Mouse (Mus musculus) testis, adult 2 months (tissue): ENCODE measurements around the gene Tbc1d16.

Source experiments
- CTCF ChIP-seq: fragments of 200-500 bp; IDR thresholded peaks from 2 replicates; pipeline ENCODE4 v1.5.1; 2012; ENCODE audit warnings: low read depth, mild to moderate bottlenecking, inconsistent platforms, low read length, moderate library complexity; ENCODE audit not compliant: control insufficient read depth, insufficient read depth, insufficient replicate concordance
- POLR2A ChIP-seq: fragments of 200-500 bp; IDR thresholded peaks from 2 replicates; pipeline ENCODE4 v1.6.1; 2012; ENCODE audit warnings: low read depth, mild to moderate bottlenecking, inconsistent platforms, low read length, moderate library complexity; ENCODE audit not compliant: control insufficient read depth

- TF ChIP-seq POLR2A (no peak), CTCF (no peak)
These were observed 124.3 kb downstream of the Tbc1d16 start for GRCm38 (mm10) chr11:119103991-119104390.
